Mouse (Mus musculus) lung, postnatal 0 days (tissue): ENCODE measurements around the gene Pigs.

Source experiments
- CTCF ChIP-seq: IDR thresholded peaks from 2 replicates; pipeline ENCODE4 v1.5.1; 2016; ENCODE audit warnings: antibody characterized with exemption, mild to moderate bottlenecking
- EP300 ChIP-seq: IDR thresholded peaks from 2 replicates; pipeline ENCODE4 v1.6.1; 2016; ENCODE audit warnings: antibody characterized with exemption, mild to moderate bottlenecking, control low read depth

DNA sequence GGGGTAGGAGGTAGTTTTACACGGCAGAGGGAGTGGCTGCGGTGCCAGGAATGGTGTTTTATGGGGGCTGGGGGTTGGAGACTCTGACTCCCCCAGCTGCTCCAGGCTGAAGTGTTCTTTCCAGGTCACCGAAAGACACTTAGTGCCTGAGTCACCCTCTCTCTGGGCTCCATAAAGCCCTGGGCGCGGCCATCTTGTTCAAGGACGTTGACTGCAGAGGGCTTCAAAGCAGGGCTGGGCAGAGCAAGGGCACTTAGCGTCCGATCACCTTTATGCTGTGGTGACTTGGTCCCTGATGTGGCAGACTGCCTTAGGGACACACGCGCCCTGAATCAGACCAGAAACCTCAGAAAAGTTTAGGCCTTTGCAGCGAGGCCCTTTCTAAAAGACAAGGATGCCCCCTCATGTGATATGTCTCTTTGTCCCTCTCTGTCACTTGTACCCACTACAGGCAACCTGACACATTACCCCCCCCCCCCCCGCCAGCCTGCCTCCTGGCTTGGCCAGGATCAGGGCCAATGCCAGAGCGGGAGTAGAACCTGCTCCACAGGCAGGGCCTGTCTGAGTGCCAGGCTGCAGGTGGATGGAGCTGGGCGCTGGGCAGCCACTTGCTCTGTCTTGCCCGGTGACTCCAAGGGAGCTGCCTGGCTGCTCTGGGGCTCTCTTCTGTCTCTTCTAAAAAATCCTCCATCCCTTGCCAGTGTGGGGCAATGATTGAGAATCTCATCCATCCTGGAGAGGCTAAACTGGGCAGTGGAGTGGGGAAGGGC lies 39.4 kb downstream of the Pigs start:
- TF ChIP-seq CTCF: no peak
- no peak for TF ChIP-seq EP300
